Mouse (Mus musculus) liver, embryonic 14.5 days (tissue): ENCODE data around the gene Bgn. TPM values are rescaled to one million over a fixed set of nuclear protein-coding genes. Genes with fewer than 3 reads are reported as not detected.

Experiments
- ATAC-seq: fragments of 200-750 bp; cut with Nextera tagmentation; 2 replicates; pipeline ENCODE4 v1.8.0; 2017; ENCODE audit warnings: moderate number of reproducible peaks, mild to moderate bottlenecking, moderate library complexity; ENCODE audit not compliant: insufficient read depth
- DNase-seq, 3 experiments: peaks; one replicate each; pipeline ENCODE4 v3.0.0-alpha.2; 2012 to 2013; ENCODE audit warnings: low read depth in 3 of 3, low spot score in 3 of 3
- H3K27ac ChIP-seq: fragments of 300-500 bp; sonication (generic); 2 replicates; pipeline ENCODE4 v1.5.1; 2014; ENCODE audit warnings: moderate library complexity, mild to moderate bottlenecking, control low read depth, inconsistent platforms
- H3K27me3 ChIP-seq: fragments of 300-500 bp; sonication (generic); 2 replicates; pipeline ENCODE4 v1.6.1; 2014; ENCODE audit warnings: mild to moderate bottlenecking, low read length, moderate library complexity; ENCODE audit not compliant: control insufficient read depth, insufficient read depth
- H3K36me3 ChIP-seq: fragments of 300-500 bp; sonication (generic); replicated peaks from 2 replicates; pipeline ENCODE4 v1.6.1; 2014; ENCODE audit warnings: low read depth; ENCODE audit not compliant: control insufficient read depth, insufficient read depth
- H3K4me1 ChIP-seq, 2 experiments: fragments of 200-500 bp in 1 of 2; fragments of 300-500 bp in 1 of 2; sonication (generic) in 1 of 2; replicated peaks; 2 replicates each; pipeline ENCODE4 v1.6.1; 2012 to 2014; ENCODE audit warnings: antibody characterized with exemption in 1 of 2, inconsistent platforms in 1 of 2, low read length in 1 of 2; ENCODE audit not compliant: control insufficient read depth in 2 of 2, insufficient read depth in 2 of 2
- H3K4me2 ChIP-seq: fragments of 300-500 bp; sonication (generic); 2 replicates; pipeline ENCODE4 v1.6.1; 2014; ENCODE audit warnings: low read depth, mild to moderate bottlenecking, control low read depth, moderate library complexity
- H3K4me3 ChIP-seq, 2 experiments: fragments of 200-500 bp in 1 of 2; fragments of 300-500 bp in 1 of 2; sonication (generic) in 1 of 2; 2 replicates each; pipeline ENCODE4 v1.5.1; 2012 to 2014; ENCODE audit warnings: low read depth in 2 of 2, low read length in 2 of 2, mild to moderate bottlenecking in 2 of 2, control low read depth in 1 of 2, inconsistent platforms in 1 of 2, moderate library complexity in 1 of 2; ENCODE audit not compliant: insufficient read depth in 1 of 2
- H3K9ac ChIP-seq: fragments of 300-500 bp; sonication (generic); replicated peaks from 2 replicates; pipeline ENCODE4 v1.6.1; 2014; ENCODE audit warnings: mild to moderate bottlenecking, control low read depth, moderate library complexity
- H3K9me3 ChIP-seq: fragments of 300-500 bp; sonication (generic); 2 replicates; pipeline ENCODE4 v1.6.1; 2016; ENCODE audit warnings: low read length, mixed read lengths; ENCODE audit not compliant: control insufficient read depth
- CTCF ChIP-seq: IDR thresholded peaks from 2 replicates; pipeline ENCODE4 v1.5.1; 2016; ENCODE audit warnings: antibody characterized with exemption, low read depth, control low read depth
- EP300 ChIP-seq: IDR thresholded peaks from 2 replicates; pipeline ENCODE4 v1.6.1; 2016; ENCODE audit warnings: antibody characterized with exemption, low read depth
- WGBS: fragments of 180-500 bp; shearing (Covaris S2); extraction: QIAGEN DNeasy Blood & Tissue Kit; methylation state at CpG from one replicate; pipeline ENCODE4 v1.1.7; 2014; ENCODE audit not compliant: insufficient replicate concordance; 5-methylcytosine and 5-hydroxymethylcytosine counted together
- polyA plus RNA-seq, 2 experiments: library from polyadenylated mRNA; depleted of rRNA in 1 of 2; stranded (reverse) in 1 of 2; unstranded in 1 of 2; fragments of >200 nt; fragmentation: Nextera tagmentation in 1 of 2; extraction: Ambion mirVana in 1 of 2; gene quantifications; 2 replicates each; pipeline versions ENCODE4 v1.2.1 to v1.2.3; 2012 to 2014

Bgn gene
- polyA plus RNA-seq, 2 experiments = 11.1 to 19.0 TPM

DNA sequence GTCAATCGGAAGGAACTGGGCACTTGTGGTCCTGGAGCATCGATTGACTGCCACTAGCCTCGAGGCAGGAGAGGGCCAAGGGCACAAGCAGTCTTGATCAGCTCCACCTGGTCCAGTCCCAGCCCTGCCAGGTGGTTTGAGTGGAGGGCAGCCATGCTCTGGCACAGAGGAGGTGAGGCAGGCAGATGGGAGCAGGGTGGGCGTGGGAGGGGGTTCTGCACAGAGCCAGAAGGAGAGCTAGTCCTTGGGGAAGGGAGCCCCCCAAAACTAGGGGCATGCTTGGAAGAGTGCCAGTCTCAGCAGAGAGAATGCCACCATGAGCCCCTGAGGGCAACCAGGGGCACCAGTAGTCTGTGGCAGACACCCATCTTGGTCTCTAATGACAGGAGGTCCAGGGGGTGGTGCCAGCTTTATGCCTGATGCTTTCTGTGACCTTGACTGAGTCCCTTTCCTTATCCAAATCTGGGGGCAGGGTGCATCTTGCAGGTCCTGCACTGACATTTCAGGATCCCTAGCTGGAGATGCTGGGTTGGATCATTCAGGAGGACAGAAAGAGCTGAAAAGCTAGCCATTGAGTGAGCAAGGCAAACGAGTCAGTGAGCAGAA lies 21.8 kb downstream of the Bgn start:
- Histone ChIP-seq H3K4me3 (no peak overlapping the region), H3K27me3 (peaks cover 17% of the 10 kb centered on the region), H3K9ac (no peak overlapping the region), H3K27ac (no peak overlapping the region), H3K9me3 (no peaks in the 10 kb centered on the region), H3K36me3 (no peaks in the 10 kb centered on the region), H3K4me1 (no peaks in the 10 kb centered on the region), H3K4me2 (no peak overlapping the region)
- DNase-seq (no peak), ATAC-seq (no peak)
- no peak for TF ChIP-seq CTCF
- no peak for TF ChIP-seq EP300
- WGBS = 38% methylated on average over 5 of the region's 5 CpGs

GRCm38 (mm10) chrX:73506577-73506976 lies 23.2 kb downstream of the Bgn start:
- Histone ChIP-seq H3K4me2 (no peak overlapping the region), H3K9ac (no peak overlapping the region), H3K36me3 (no peaks in the 10 kb centered on the region), H3K27me3 (peaks cover 17% of the 10 kb centered on the region), H3K9me3 (no peaks in the 10 kb centered on the region), H3K4me1 (no peaks in the 10 kb centered on the region), H3K4me3 (no peak overlapping the region), H3K27ac (no peak overlapping the region)
- DNase-seq (no peak), ATAC-seq (no peak)
- TF ChIP-seq CTCF = no peak
- no peak for TF ChIP-seq EP300
- 52% methylated on average over 4 of the region's 4 CpGs for WGBS

- Histone ChIP-seq H3K27ac (no peak overlapping the region), H3K4me3 (no peak overlapping the region)
- ATAC-seq = no peak
Measured at GRCm38 (mm10) chrX:73509209-73509608, 25.8 kb downstream of the Bgn start.

DNA sequence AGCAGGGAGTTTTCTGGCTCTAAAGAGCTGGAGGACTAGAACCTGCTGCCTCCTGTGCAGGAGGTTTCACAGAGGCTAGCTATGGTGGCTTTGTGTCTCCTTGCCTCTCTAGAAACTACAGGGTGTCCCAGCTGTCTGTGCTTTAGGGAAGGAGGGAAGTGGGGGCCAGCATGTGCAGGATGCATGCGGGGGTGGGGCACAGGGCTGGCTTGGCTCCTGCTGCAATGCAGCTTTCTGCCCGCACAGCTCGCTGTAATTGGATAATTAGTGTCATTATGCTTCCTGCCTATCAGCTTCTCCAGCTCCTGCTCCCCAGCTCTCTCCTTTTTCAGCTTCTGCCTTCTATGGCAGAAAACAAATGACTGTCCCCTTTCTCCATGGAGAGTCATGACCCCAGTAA lies 29.5 kb downstream of the Bgn start:
- H3K27me3 ChIP-seq = no peaks in the 10 kb centered on the region
- no peaks in the 10 kb centered on the region for H3K9me3 ChIP-seq
- no peak overlapping the region for H3K9ac ChIP-seq
- DNase-seq (no peak), ATAC-seq (no peak)
- H3K4me3 ChIP-seq = no peak overlapping the region
- no peaks in the 10 kb centered on the region for H3K36me3 ChIP-seq
- H3K27ac ChIP-seq = no peak overlapping the region
- TF ChIP-seq CTCF = no peak
- TF ChIP-seq EP300 = no peak
- 30% methylated on average over 3 of the region's 3 CpGs for WGBS
- no peak overlapping the region for H3K4me2 ChIP-seq
- H3K4me1 ChIP-seq = no peaks in the 10 kb centered on the region

More at GRCm38 (mm10) chrX:73509209-73509608, 25.8 kb downstream of the Bgn start:
- Histone ChIP-seq H3K36me3 (no peaks in the 10 kb centered on the region), H3K9me3 (no peaks in the 10 kb centered on the region), H3K27me3 (peaks cover 1% of the 10 kb centered on the region; the same call in 1 of the 2 replicates), H3K4me1 (no peaks in the 10 kb centered on the region), H3K9ac (no peak overlapping the region), H3K4me2 (no peak overlapping the region)
- TF ChIP-seq CTCF = no peak
- no peak for TF ChIP-seq EP300
- 62% methylated on average over 3 of the region's 3 CpGs for WGBS
- no peak for DNase-seq

- Histone ChIP-seq H3K4me2 (no peak overlapping the region), H3K27ac (no peak overlapping the region), H3K27me3 (no peaks in the 10 kb centered on the region), H3K9me3 (no peaks in the 10 kb centered on the region), H3K4me1 (no peaks in the 10 kb centered on the region), H3K36me3 (no peaks in the 10 kb centered on the region), H3K9ac (no peak overlapping the region), H3K4me3 (no peak overlapping the region)
- WGBS = 47% methylated on average over 4 of the region's 4 CpGs
- TF ChIP-seq EP300 = no peak
- no peak for TF ChIP-seq CTCF
- ATAC-seq (no peak), DNase-seq (no peak)
Measured at GRCm38 (mm10) chrX:73516556-73516955, 33.2 kb downstream of the Bgn start.
